Mouse (Mus musculus) heart, adult 9 months (tissue): ENCODE results near the gene Ankrd55.
A peak's percentile ranks its signal among the peaks of the same experiment; 100 is the strongest.
"Not testable (repeated sequence)": the region's sequence is repeated elsewhere in the genome, so short reads cannot be mapped to it uniquely, and the experiment has no call there.

Experiments used
- DNase-seq, 2 experiments: peaks; one replicate each; pipeline ENCODE4 v3.0.0; 2022; ENCODE audit warnings: low spot score in 2 of 2

Ankrd55 gene

DNA sequence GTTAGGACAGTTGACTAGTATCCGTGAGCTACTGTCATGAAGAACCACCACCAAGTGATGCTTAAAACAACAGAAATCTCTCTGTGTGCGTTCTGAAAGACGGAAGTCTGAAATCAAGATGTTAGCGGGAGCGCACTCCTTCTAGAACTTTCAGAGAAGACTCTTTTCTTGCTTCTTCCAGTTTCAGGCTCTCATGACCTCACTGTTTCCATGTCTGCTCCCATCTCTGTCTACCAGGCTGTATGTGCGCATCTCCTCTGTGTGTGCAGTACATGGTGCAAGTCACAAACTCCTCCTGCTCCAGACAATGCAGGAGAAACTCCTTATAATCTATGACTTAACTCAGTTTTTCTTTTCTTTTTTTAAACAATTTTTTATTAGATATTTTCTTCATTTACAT lies 4.8 kb downstream of the Ankrd55 start:
- no peak for DNase-seq

DNA sequence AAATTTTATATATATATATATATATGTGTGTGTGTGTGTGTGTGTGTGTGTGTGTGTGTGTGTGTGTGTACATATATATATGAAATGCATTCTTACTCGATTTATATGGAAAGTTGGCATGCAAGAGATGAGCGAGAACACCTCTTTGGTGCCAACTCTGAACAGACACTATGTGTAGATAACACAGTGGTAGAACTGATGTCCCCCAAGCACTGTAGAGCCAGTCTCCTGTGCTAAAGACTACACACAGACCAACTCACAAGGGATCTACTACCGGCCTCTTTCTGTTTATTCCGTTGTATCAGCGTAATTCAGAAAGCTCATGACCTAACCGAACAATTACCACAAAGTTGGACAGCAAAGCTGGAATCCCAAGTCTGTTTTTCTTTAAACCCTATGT lies 6.2 kb downstream of the Ankrd55 start:
- DNase-seq, result no peak

DNA sequence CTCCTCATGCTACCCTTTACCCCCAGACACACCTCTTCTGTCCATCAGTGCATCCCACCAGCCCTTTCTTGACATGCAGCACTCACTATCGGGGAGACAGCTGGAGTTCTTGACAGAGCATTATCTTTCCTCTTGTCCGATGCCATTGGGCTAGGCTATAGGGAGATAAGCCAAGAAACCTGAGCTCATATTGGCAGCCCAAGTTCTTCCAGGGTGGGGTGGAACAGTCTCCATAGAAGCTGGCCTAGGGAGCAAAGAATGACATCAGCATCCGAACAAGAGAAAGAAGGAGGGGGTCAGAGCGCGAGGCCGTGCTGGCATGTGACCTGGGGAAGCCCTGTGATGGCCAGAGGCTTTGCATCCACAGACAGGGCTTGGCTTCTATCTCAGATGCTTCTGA lies 9.5 kb downstream of the Ankrd55 start:
- peak; percentile 26 to 27 for DNase-seq

DNA sequence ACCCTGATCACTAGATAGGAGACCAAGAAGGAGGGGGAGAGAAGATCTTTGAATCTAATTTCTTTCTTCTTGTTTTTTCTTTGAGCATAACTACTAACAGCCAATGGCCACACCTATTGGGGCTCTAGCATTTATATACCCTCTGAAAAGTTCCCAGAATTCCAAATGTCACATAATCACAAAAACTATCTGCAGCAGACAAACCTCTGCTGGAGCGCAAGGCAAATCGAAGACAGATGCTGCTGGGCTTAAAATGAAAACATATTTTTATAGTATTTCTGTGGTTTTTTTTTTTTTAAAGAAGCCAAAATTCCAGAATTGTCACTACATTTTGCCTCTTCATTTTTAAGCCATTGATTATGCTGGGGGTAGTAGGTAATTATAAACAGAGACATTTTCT lies 15.2 kb downstream of the Ankrd55 start:
- no peak for DNase-seq

DNA sequence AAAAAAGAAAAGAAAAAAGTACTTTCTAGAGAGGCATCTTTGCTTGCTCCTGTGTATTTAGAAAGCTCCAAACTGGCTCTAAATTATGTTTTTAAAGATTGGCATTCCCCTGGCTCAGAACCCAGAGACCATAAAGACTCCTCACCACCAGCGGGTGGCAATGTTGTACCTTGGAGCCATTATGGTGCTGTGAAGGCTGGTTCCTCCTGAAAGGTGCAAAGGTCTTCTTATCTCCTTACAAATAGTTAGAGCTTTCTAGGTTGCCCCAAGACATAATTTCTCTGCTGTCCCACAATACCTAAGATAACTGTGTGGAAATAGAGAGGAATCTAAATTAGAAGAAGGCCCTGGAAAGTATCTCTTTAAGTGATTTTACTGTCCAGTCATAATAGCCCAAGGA lies 20.4 kb downstream of the Ankrd55 start:
- peak in 1 of 2 experiments; percentile 73 for DNase-seq

DNA sequence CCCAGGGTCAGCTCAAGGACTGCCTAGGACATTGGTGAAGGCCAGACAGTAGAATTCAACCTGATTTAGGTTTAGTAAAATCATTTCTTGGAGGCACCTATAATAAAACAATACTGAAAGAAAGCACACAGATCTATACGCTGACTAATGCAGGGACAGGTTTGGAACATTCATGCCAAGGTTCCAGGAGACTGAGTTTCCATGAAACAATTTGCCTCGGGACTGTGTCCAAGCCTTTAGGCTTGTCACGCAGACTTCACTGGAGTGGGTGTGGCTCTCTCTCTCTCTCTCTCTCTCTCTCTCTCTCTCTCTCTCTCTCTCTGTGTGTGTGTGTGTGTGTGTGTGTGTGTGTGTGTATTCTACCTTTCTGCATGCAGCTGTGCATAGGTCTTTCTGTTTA lies 23.4 kb downstream of the Ankrd55 start:
- DNase-seq, result not testable (repeated sequence)

DNA sequence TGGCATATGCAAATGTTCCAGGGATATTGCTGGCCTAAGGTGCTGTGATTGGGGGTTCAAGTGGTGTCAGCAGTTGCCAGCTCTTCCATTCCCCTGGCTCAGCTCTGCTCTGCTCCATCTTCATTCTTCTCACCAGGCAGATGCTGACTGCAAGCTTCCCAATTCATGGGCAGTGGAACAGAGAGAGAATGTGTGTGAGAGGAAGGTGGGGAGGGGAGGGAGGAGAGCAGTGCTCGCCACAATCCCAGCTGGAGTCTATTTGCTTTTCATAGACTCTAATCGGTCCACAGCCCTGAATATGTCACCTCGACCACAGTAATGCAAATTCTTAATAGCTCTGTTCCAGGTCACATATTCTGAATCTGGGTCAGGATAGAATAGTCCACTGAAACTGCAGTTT lies 27.2 kb downstream of the Ankrd55 start:
- no peak for DNase-seq

DNA sequence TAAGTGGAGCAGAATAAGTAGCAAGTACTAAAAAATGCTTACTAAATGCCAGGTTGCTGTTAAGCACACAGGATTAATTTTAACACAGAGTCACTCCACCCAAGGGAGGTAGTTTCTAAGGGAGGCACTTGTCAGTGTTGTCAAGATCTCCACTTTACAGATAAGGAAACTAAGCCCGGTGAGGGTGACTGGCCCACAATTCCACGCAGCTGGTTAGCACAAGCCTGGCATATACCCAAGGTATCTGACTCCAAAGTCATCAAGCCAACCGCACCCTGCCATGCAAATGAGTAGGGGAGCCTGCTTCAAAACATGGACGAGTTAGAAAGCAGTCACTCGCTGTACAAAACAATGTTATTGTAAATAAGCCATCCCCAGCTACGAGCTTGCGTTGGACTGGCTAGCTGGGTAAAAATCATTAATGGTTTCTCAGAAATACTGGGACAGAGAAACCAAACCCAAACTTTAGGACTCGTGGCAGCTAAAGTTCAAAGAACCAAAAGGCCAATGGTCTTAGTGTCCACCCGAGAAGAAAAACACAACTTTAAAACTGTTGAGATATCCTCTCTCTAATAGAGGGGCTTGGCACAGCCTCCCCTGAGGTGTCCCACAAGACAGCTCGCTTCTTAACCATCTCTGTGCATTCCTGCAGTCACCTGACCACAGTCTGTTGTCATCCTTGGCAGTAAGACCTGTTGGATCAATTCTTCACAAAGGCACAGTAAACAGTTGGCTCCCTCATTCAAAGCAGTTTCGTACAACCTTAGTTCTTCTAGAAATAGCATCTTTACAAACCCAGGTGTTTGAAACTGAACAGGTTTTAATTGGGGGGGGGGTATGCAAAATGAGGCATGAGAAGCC lies 28.6 kb downstream of the Ankrd55 start:
- no peak for DNase-seq

DNA sequence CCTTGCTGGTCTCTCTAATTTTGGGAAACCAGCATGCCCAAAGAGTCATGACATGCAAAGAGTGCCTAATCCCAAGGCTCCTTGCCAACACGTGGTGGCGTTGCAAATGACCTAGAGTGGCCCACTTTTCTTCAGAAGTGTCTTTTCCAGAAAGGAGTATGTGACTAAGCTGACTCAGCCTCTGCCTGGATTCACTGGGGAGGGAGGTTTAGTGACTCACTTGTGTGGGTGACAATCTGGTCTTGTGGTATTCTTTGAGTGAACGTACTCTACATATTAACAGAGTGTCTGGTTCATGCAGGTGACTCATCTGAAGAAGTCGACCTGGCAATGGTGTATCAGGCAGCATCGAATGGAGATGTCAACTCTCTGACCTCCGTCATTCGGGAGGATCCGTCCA lies 29.9 kb downstream of the Ankrd55 start:
- no peak for DNase-seq

DNA sequence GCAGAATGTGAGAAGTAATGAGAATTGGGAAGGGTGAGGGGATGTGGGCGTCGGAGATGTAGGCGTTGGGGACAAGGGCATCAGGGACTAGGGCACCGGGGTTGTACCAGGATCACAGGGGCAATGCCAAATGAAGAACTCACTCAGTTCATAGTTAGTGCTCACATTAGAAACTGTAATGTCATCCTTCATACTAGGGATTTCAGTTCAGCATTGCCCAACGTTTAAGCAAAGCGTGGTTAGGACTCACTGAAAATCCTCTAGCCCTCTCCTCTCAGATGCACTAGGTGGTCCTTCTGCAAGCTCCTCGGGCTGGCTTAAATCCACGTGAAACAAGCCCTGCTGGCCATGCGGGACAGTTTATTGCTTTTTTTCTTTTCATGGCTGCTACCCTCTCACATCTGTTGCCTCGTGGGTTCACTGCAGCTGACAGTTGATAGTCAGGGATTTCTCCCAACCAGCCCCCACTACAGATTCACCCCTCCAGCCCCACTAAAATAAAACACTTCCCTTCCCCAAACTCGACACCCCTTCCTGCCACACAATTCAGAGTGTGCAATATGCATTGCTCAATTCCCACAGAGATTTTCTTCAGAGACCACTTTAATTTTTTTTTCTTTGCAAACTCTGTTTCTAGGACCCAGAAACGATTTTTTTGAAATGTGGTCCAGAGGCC lies 35.5 kb downstream of the Ankrd55 start:
- DNase-seq, result no peak

DNA sequence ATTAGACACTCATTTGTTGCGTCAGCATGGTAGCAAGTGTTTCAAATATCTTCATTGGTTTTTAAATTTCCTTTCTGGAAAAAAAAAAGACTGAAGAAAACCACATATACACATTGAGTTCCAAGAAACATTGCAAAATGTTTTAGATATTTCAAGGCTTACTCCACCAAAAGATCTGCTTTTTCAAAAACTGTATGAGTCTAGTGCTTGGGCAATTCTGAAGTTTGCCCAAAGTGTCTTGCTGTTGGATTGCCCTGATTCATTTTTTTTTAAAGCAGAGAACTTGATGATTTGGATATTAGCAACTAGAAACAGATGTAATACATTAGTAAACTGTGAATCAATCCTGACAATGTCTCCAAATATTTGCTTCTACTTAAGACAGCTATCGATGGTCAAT lies 36.9 kb downstream of the Ankrd55 start:
- no peak for DNase-seq

DNA sequence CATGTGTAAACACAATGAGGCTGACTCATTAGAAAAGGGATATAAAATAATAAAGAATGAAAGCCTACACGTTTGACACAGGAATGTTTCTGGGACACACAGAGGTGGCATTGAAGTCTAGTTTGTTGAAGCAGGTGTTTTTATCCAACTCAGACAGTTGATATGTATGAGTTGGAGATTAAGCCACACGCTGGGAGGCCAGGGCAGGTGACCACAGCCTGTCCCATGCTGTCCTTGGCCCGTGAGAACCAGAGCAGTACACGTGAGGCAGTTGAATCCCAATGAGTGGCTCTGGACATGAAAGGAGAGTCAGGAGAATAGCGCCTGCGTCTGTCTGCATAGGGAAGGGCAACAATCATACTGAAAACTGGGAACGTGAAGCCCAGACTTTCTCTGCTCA lies 38.2 kb downstream of the Ankrd55 start:
- DNase-seq, result no peak

DNA sequence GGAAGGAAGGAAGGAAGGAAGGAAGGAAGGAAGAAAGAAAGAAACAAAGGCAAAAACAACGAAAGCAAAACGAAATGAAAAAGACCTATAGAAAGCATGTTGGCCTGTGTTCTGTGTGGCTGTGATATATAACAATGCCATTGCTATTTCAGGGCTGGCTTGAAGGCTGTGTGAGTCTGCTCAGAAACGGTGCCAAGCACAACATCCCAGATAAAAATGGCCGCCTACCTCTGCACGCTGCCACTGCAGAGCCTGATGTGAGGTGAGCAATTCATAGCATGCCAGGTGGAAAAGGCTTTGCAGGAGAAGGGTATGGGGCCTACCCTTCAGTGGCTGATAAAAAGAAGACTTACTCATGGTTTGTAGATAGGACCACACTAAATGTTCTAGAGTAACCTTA lies 38.7 kb downstream of the Ankrd55 start:
- no peak for DNase-seq

DNA sequence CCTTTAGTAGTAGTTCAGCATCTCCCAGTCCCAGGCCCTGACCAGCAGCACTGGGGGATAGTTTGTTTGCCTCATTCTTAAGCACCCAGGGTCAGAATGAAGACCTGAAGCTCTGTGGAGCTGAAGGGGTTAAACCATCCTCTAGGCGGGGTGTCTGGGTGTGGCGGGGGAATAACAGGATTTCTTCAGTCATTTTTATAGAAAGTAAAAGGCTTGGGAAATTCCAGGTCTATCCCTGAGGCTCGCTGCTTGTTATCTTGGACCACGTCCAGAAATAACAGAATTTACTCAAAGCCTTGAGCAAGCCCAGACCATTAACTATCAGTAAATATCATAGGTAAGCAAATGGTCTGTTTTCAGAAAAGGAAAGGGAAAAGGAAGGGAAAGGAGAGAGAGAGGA lies 39.3 kb downstream of the Ankrd55 start:
- peak in 1 of 2 experiments; percentile 37 for DNase-seq

DNA sequence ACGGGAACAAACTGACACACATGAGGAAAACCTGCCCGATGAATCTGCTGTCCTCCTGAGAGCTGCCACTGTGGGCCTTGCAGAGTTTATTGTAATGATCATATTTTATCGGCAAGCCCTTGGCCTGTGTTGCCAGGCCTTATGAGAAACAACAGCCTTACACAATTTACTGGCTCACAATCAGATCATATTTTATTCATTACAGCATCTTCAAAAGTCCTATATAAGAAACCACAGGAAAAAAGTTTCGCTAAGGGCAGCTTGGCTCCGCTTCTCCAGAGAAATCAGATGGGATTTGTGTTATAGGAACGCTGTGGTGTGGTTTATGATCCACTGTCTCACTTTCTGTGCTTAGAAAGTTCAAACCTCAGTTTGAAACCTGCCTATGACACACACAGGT lies 42.0 kb downstream of the Ankrd55 start:
- DNase-seq, result no peak

DNA sequence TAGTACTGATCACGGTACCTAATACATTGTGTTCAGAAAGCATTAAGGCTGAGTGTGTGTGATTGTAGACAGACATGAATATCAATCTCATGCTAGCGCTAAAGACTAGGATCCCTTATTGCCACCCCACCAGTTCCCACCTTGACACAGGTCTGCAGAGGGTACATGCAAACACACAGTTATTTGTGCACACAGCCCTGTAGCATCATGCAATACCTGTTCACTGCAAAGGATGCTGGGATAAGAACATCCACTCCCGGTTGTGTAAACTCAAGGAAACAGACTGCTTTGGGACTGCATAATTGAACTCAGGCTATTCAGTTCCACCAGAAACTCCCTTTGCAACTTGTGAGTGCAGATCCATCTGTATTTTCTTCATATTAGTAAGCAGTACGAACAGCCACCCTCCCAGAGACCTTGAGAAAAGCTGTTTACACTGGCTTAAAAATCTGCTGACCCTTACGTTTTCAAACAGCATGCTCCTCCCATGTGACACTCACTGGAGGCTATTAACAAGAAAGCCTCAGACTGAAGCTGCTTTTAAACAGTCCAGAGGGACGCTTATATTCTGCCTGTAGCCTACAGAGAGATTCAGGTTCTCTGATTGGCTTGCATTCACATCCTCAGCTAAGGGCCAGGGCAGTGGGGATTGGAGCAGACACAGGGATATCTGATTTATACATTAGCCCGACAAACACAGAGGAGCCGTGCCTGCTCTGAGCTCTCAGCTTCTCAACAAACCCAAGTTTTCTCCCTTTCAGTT lies 42.8 kb downstream of the Ankrd55 start:
- DNase-seq, result peak in 1 of 2 experiments; percentile 53

DNA sequence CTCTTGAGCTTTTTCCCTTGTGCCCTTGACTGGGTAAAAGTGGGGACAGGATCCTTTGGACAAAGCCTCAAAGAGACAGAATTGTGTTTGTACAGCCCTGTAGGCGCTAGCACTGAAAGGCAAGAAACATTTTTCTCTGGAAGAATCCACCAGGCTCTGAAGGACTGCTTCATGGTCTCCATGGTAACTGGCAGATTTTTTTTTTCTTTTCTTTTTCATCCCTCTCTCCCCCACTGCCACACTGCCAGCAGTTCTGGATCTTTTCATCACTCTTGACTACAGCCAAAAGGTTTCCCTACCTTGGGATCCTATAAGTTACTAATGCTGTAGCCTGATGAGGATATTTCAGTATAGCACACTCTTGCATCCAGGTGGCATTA lies 43.4 kb downstream of the Ankrd55 start:
- no peak for DNase-seq

DNA sequence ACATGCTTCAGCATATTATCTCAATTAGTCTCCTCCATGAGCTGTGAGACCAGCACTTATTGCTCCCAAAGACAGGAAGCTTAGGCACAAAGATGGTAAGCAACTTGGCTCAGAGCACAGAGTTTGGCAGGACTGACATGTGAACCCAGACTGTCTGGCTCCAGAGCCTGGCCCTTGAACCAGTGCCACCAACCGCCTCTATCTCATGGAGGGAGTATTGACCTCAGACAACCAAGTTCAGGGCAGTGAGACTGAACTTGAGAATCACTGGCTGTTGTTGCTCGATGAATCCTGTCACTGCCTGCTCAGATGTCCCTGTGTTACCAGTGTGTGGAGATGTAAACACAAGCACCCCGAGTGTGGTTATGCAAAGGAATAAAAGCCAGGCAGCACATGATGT lies 47.3 kb downstream of the Ankrd55 start:
- DNase-seq, result peak; percentile 48 to 72

DNA sequence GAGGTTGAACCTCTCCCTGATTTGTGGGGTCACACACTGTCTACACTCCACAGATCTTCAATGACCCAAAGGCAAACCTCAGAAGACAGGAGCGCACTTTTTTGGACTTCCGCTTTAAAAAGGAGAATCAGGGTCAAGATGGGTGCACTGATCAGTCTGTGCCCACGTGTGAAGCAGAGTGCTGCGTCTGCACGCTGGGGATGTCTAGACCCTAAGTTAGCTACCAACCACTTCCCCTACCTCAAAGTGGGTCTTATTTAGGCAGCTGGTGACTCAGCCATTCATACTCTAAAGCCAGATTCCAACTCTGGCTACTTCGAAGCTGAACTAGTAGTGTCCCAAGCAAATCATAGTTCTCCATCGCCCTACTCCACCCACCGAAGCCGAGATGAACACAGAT lies 48.9 kb downstream of the Ankrd55 start:
- DNase-seq, result no peak

DNA sequence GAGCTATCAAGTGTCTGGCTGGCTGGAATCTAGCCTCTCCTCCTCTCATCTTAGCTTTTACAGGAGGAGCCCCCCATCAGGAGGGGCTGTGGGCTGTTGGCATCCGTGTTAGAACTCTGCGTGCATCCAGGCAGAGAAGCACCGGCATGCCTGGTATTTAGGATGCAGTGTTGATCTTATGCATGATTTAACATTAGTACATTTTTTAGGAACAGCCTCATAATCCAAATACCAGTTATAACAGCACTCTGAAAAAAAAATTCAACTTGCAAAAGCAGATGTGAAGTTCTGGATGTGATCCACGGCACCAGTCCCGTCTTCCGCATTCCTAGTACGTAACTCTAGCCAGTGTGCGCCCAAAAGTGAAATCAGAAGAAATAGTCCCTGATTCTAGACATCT lies 52.0 kb downstream of the Ankrd55 start:
- peak; percentile 55 to 68 for DNase-seq

DNA sequence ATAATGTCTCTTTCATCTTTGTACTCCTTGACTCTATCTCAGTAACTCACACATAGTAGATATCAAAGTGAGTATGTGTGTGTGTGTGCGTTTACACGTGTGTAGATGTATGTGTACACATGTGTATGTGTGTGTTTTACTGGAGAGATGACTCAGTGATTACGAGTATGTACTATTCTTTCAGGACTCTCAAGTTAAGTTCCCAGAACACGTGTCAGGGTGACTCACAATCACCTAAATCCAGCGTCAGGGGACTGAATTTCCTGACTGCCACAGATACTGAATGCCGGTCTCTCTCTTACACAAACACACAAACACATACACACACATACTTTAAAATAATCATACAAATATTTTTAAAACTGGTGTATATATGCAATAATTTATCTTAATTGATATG lies 52.5 kb downstream of the Ankrd55 start:
- DNase-seq, result no peak

DNA sequence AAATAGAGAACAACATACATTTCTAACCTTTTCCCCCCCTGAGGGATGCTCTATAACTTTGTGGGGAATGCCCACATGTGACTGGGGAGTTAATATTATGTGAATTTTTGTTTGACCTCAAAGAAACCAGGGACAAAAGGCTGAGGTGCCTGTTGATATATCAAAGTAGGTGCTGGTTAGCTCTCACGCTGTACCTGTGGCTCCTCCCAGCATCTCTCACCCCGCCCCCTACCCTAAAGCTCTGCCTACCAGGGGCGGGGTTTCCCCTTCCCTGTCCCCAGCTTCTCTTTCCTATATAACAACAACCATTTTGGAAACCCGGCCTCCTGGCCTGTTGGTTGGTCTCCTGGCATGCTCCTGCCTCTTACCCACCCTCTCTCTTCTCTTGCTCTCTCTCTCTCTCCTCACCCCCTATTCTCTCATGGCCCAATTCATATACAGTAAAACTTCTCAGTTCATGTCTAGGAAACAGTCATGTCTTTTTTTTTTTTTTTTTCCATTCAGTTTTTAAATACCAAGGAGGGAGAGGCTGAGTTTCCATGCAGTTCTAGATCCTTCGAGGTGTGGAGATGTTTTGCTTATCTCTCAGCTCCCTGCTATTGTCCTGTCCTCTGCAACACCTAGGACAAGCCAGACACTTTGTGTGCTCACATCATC lies 54.8 kb downstream of the Ankrd55 start:
- no peak for DNase-seq
